Mouse (Mus musculus) 3T3-L1 (cell line): ENCODE results near the gene Sncb.

Source experiments
- DNase-seq: peaks from one replicate; pipeline ENCODE4 v3.0.0-alpha.2; 2015; ENCODE audit warnings: low read depth, low spot score

Gene Sncb

GRCm38 (mm10) chr13:54749061-54749863 lies 17.1 kb downstream of the Sncb start:
- no peak for DNase-seq

- DNase-seq = no peak
These were observed 17.7 kb downstream of the Sncb start for GRCm38 (mm10) chr13:54748721-54749060.

GRCm38 (mm10) chr13:54748190-54748589 lies 18.2 kb downstream of the Sncb start:
- no peak for DNase-seq

- no peak for DNase-seq
These were observed 19.5 kb downstream of the Sncb start for GRCm38 (mm10) chr13:54746896-54747295.

- DNase-seq = no peak
These were observed 20.3 kb downstream of the Sncb start for GRCm38 (mm10) chr13:54746110-54746509.

- DNase-seq = no peak
These were observed 28.2 kb downstream of the Sncb start for GRCm38 (mm10) chr13:54738213-54738601.

GRCm38 (mm10) chr13:54737488-54738212 lies 28.7 kb downstream of the Sncb start:
- no peak for DNase-seq

- DNase-seq = no peak
These were observed 29.5 kb downstream of the Sncb start for GRCm38 (mm10) chr13:54736931-54737330.

- no peak for DNase-seq
These were observed 40.3 kb downstream of the Sncb start for GRCm38 (mm10) chr13:54726131-54726530.

GRCm38 (mm10) chr13:54723143-54723542 lies 43.3 kb downstream of the Sncb start:
- DNase-seq = no peak

- peak; percentile 67 for DNase-seq
These were observed 49.5 kb downstream of the Sncb start for GRCm38 (mm10) chr13:54716916-54717315.

GRCm38 (mm10) chr13:54714996-54715395 lies 51.4 kb downstream of the Sncb start:
- DNase-seq = peak; percentile 28

GRCm38 (mm10) chr13:54714393-54714792 lies 52.0 kb downstream of the Sncb start:
- no peak for DNase-seq

- DNase-seq = peak; percentile 55
These were observed 55.5 kb downstream of the Sncb start for GRCm38 (mm10) chr13:54710866-54711265.
